Mouse (Mus musculus) ovary, postnatal 14 days (tissue): ENCODE measurements at regions not wholly inside any gene's neighbourhood (a gene's known extent, or its start where the extent isn't known, plus 50 kb on each side); places are given as distances from the start of the nearest gene placed in this dataset.

Source experiments
- DNase-seq: peaks from one replicate; pipeline ENCODE4 v3.0.0; 2022; ENCODE audit warnings: low spot score

DNA sequence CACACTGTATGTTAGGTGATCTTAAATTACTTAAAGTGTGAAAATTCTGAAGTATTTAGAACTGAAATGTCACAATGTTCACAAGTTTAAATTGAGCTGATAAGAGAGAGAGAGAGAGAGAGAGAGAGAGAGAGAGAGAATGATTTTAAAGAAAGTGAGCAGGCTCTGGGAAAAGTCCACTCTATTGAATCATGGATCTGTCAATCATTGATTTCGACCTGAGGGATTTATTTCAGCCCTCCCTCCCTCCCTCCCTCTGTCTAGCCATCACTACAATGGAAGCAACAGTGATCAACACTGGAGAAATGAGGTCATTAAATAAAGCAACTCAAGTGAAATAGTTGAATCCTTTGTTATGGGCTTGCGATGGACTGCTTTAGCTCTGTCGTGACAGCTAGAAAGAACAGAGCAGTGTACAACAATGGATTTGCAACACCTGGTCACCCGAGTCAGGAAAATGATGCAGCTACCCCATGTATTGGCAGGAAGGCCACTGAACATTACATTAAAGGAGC is 52.8 kb upstream of the Arid1b start:
- DNase-seq, result no peak

DNA sequence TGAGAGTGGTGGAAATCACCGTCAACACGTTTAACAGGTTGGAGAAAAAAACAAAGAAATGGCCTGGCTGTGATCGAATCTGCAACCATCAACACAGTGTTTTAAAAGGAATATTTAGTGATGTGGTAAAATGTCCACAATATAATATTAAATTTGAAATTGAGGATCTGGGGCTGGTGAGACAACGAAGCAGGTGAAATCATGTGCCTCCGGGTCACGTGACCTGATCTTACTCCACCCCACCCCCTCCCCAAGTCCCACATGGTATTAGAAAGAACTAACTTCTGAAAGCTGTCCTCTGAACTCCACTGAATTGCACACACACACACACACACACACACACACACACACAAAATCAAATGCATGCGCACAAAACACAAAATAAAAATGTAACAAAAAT is 51.3 kb upstream of the Arid1b start:
- DNase-seq, result no peak
